Mouse (Mus musculus) cortical plate, adult 2 months (tissue): ENCODE measurements around the gene Nfatc2. TPM values are rescaled to one million over a fixed set of nuclear protein-coding genes. Genes with fewer than 3 reads are reported as not detected.

Experiments used
- H3K27ac ChIP-seq: fragments of 200-500 bp; 2 replicates; pipeline ENCODE4 v1.5.1; 2012; ENCODE audit warnings: low read length, control low read depth, inconsistent platforms; ENCODE audit not compliant: insufficient read depth
- H3K4me1 ChIP-seq: fragments of 200-500 bp; 2 replicates; pipeline ENCODE4 v1.6.1; 2011; ENCODE audit warnings: low read length; ENCODE audit not compliant: control insufficient read depth, insufficient read depth
- H3K4me3 ChIP-seq: fragments of 200-500 bp; 2 replicates; pipeline ENCODE4 v1.5.1; 2011; ENCODE audit warnings: mild to moderate bottlenecking, low read length, control low read depth; ENCODE audit not compliant: insufficient read depth
- CTCF ChIP-seq: fragments of 200-500 bp; IDR thresholded peaks from 2 replicates; pipeline ENCODE4 v1.5.1; 2011; ENCODE audit warnings: mild to moderate bottlenecking, control low read depth, low read length; ENCODE audit not compliant: insufficient read depth; ENCODE audit errors: extremely low read depth
- POLR2A ChIP-seq: fragments of 200-500 bp; IDR thresholded peaks from 2 replicates; pipeline ENCODE4 v1.6.1; 2011; ENCODE audit warnings: mild to moderate bottlenecking, low read length, control low read depth; ENCODE audit not compliant: insufficient read depth; ENCODE audit errors: extremely low read depth
- polyA plus RNA-seq: library from polyadenylated mRNA; depleted of rRNA; stranded (reverse); fragments of >200 nt; gene quantifications from 2 replicates; pipeline ENCODE4 v1.2.3, GENCODE M21; 2012

Gene Nfatc2
- polyA plus RNA-seq, 1 experiment: 8.0 TPM

- TF ChIP-seq POLR2A (no peak), CTCF (no peak)
- H3K27ac ChIP-seq: no peak overlapping the region
- H3K4me3 ChIP-seq: no peak overlapping the region
- H3K4me1 ChIP-seq: no peaks in the 10 kb centered on the region
Observed at GRCm38 (mm10) chr2:168488158-168488925, 113.1 kb downstream of the Nfatc2 start.

- no peak for TF ChIP-seq CTCF
- no peak for TF ChIP-seq POLR2A
- Histone ChIP-seq H3K4me1 (no peaks in the 10 kb centered on the region), H3K4me3 (no peak overlapping the region), H3K27ac (no peak overlapping the region)
Observed at GRCm38 (mm10) chr2:168481121-168481520, 120.3 kb downstream of the Nfatc2 start.

GRCm38 (mm10) chr2:168480692-168481091 lies 120.8 kb downstream of the Nfatc2 start:
- H3K27ac ChIP-seq: no peak overlapping the region
- no peak for TF ChIP-seq POLR2A
- TF ChIP-seq CTCF: no peak

DNA sequence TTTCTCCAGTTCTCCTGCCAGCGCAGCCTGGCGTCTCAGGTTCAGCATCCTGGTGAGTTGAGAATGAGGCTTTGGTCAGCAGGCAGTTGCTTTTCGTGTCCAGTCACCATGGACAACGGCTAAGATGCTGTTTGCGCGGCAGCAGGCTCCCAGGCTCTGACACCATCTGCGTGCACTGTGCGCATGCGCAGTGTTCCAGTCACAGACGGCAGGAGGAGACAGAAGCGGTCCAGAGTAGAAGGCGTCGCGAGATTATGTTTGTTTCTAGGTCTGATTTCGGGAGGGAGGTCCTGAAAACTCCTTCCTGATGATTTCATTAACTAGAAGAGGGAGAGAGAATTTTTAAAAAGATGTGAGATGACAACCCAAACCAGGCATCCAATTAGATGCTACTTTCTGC lies 121.5 kb downstream of the Nfatc2 start:
- Histone ChIP-seq H3K4me1 (no peaks in the 10 kb centered on the region), H3K27ac (no peak overlapping the region), H3K4me3 (no peak overlapping the region; the same call in 1 of the 2 replicates)
- TF ChIP-seq POLR2A: peak; percentile 87; the same call in 1 of the 2 replicates
- TF ChIP-seq CTCF: no peak

More at GRCm38 (mm10) chr2:168480692-168481091, 120.8 kb downstream of the Nfatc2 start:
- Histone ChIP-seq H3K4me1 (no peaks in the 10 kb centered on the region), H3K4me3 (no peak overlapping the region)

DNA sequence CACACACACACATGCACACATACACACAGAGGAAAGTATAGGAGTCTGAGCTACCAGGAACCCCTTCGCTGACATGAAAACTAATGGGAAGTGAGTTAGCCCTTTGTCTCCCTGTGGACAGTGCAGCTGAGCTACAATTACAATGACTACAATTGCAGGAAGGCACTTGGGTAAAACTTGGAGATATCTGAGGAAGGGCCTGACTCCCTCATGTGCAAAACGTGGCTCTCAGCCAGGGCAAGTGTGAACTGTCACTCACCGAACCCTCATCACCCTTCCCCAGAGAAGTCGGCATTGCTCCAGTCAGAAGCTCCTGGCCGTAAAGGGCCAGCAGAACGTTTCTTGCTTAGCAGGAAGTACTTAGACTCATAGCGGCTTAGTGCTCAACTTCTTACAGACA lies 123.0 kb downstream of the Nfatc2 start:
- Histone ChIP-seq H3K4me3 (no peak overlapping the region), H3K4me1 (no peaks in the 10 kb centered on the region), H3K27ac (no peak overlapping the region)
- TF ChIP-seq CTCF (no peak), POLR2A (no peak)

DNA sequence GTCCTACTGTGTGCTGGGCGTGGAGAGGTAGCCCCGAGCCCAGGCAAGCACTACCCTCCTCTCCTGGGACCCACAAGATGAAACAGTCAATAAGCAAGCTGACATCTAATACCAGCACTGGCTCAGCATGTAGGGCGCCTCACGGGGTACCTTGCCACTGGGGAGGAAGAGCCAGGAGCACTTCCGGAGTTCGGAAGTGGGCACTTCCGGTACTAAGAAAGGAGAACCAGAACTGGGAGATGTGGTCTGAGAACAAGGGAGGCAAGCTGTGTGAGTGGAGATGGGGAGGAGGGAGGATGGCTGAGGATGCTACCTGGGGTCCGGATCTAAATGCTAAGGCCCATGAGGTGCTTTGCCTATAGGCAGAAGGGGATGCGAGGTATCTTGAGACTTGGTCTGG lies 128.0 kb downstream of the Nfatc2 start:
- Histone ChIP-seq H3K27ac (no peak overlapping the region), H3K4me3 (no peak overlapping the region), H3K4me1 (no peaks in the 10 kb centered on the region)
- no peak for TF ChIP-seq CTCF
- no peak for TF ChIP-seq POLR2A

GRCm38 (mm10) chr2:168472899-168473298 lies 128.6 kb downstream of the Nfatc2 start:
- Histone ChIP-seq H3K4me1 (no peaks in the 10 kb centered on the region), H3K27ac (no peak overlapping the region), H3K4me3 (no peak overlapping the region; the same call in 1 of the 2 replicates)
- no peak for TF ChIP-seq POLR2A
- TF ChIP-seq CTCF: peak; percentile 57

- H3K27ac ChIP-seq: no peak overlapping the region
- TF ChIP-seq POLR2A: no peak
- TF ChIP-seq CTCF: peak; percentile 82
- no peaks in the 10 kb centered on the region for H3K4me1 ChIP-seq
- no peak overlapping the region for H3K4me3 ChIP-seq
Observed at GRCm38 (mm10) chr2:168469032-168469431, 132.4 kb downstream of the Nfatc2 start.

GRCm38 (mm10) chr2:168467166-168467565 lies 134.3 kb downstream of the Nfatc2 start:
- TF ChIP-seq CTCF: no peak
- TF ChIP-seq POLR2A: no peak
- H3K4me3 ChIP-seq: no peak overlapping the region
- no peaks in the 10 kb centered on the region for H3K4me1 ChIP-seq
- no peak overlapping the region for H3K27ac ChIP-seq

- Histone ChIP-seq H3K4me1 (no peaks in the 10 kb centered on the region), H3K4me3 (no peak overlapping the region), H3K27ac (no peak overlapping the region)
- no peak for TF ChIP-seq POLR2A
- no peak for TF ChIP-seq CTCF
Observed at GRCm38 (mm10) chr2:168466066-168466465, 135.4 kb downstream of the Nfatc2 start.
